In genomic region chr1:189115914-189116313, GRCm38 (mm10) we compare ENCODE assay signal across 27 mouse cellular contexts.
DNase-seq lines count a peak whose midpoint lies in the region; ATAC-seq and TF ChIP-seq lines count a peak whose summit lies in the region.
"Had no signal": no experiment of that assay in that cellular context is flagged by ENCODE, and none has a peak within 500 bp of the region (broad histone marks: within the 10 kb centered on the region; RNA-seq: fewer than 3 reads in every experiment).

No protein-coding gene starts in this region.

- no peaks in the 10 kb centered on the region for H3K27me3 ChIP-seq in intestine, embryonic 14.5 days (replicated peaks; ENCODE audit: control insufficient read depth, insufficient read depth, low read length)
- no peaks in the 10 kb centered on the region for H3K27me3 ChIP-seq in intestine, postnatal 0 days (replicated peaks; ENCODE audit: control insufficient read depth, insufficient read depth, low read length)
- no peaks in the 10 kb centered on the region for H3K27me3 ChIP-seq in lung, postnatal 0 days (replicated peaks; ENCODE audit: insufficient read depth, low read length)
- H3K27me3 ChIP-seq in limb, embryonic 15.5 days = no peaks in the 10 kb centered on the region
- H3K27me3 ChIP-seq: forebrain, embryonic 12.5 days; heart, embryonic 15.5 days; midbrain, embryonic 13.5 days; neural tube, embryonic 13.5 days; stomach, embryonic 15.5 days had no signal

- H3K4me1 ChIP-seq in intestine, embryonic 14.5 days (replicated peaks; ENCODE audit: control insufficient read depth, insufficient read depth, low read length) = peaks cover 10% of the 10 kb centered on the region; the same call in 1 of the 2 replicates
- H3K4me1 ChIP-seq in intestine, postnatal 0 days (replicated peaks; ENCODE audit: control insufficient read depth, insufficient read depth, low read length) = no peaks in the 10 kb centered on the region
- H3K4me1 ChIP-seq in lung, postnatal 0 days (ENCODE audit: insufficient read depth, low read depth, low read length) = no peaks in the 10 kb centered on the region
- H3K4me1 ChIP-seq in limb, embryonic 15.5 days = no peaks in the 10 kb centered on the region
- H3K4me1 ChIP-seq: forebrain, embryonic 12.5 days; heart, embryonic 10.5 days; heart, embryonic 15.5 days; midbrain, embryonic 13.5 days; neural tube, embryonic 13.5 days; stomach, embryonic 15.5 days had no signal

- no peak overlapping the region for H3K4me3 ChIP-seq in intestine, embryonic 14.5 days (ENCODE audit: low read depth, low read length)
- no peak overlapping the region for H3K4me3 ChIP-seq in intestine, postnatal 0 days (ENCODE audit: low read depth, low read length)
- no peak overlapping the region for H3K4me3 ChIP-seq in lung, postnatal 0 days (ENCODE audit: low read depth, low read length)
- H3K4me3 ChIP-seq in limb, embryonic 15.5 days = no peak overlapping the region
- H3K4me3 ChIP-seq: erythroblast, embryonic 14.5 days; forebrain, embryonic 12.5 days; heart, embryonic 10.5 days; heart, embryonic 15.5 days; midbrain, embryonic 13.5 days; neural tube, embryonic 13.5 days; stomach, embryonic 15.5 days had no signal

- peak; percentile 44 for DNase-seq in intestine, embryonic 14.5 days (ENCODE audit: low spot score)
- peak; percentile 25 for DNase-seq in kidney, postnatal 10 days
- no peak for DNase-seq in kidney, postnatal 36 days
- DNase-seq in lung, postnatal 0 days (ENCODE audit: low spot score) = peak; percentile 38
- no peak for DNase-seq in lung, postnatal 25 days (ENCODE audit: low spot score)
- no peak for DNase-seq in spleen, adult 12 weeks (ENCODE audit: low spot score)
- DNase-seq: adrenal gland, adult 8-10 months; cerebellum, adult 2 months; forebrain, postnatal 0 days; kidney, adult 8-10 months; layer of hippocampus, postnatal 36 days; left cerebral cortex, postnatal 4 days; thymus, adult 18-20 months; thymus, postnatal 25 days had no signal

- no peak overlapping the region for H3K4me2 ChIP-seq in intestine, embryonic 14.5 days (ENCODE audit: low read length)
- H3K4me2 ChIP-seq in intestine, postnatal 0 days (replicated peaks; ENCODE audit: low read depth) = no peak overlapping the region
- H3K4me2 ChIP-seq in lung, postnatal 0 days (replicated peaks; ENCODE audit: low read depth, low read length) = no peak overlapping the region
- H3K4me2 ChIP-seq in limb, embryonic 15.5 days = no peak overlapping the region
- H3K4me2 ChIP-seq: forebrain, embryonic 12.5 days; heart, embryonic 15.5 days; liver, embryonic 11.5 days; midbrain, embryonic 13.5 days; neural tube, embryonic 13.5 days; stomach, embryonic 15.5 days had no signal

- no peak for TF ChIP-seq CTCF in intestine, postnatal 0 days (IDR thresholded peaks at IDR 0.05; ENCODE audit: low read depth)
- no peak for TF ChIP-seq CTCF in lung, postnatal 0 days (IDR thresholded peaks at IDR 0.05)

- WGBS in intestine, embryonic 14.5 days = 40% methylated on average over 8 of the region's 8 CpGs
- WGBS in intestine, postnatal 0 days = 44% methylated on average over 8 of the region's 8 CpGs
- WGBS in lung, postnatal 0 days = 61% methylated on average over 8 of the region's 8 CpGs
- 44% methylated on average over 8 of the region's 8 CpGs for WGBS in limb, embryonic 15.5 days

- no peak for TF ChIP-seq EP300 in lung, postnatal 0 days (IDR thresholded peaks at IDR 0.05)

- no peaks in the 10 kb centered on the region for H3K36me3 ChIP-seq in intestine, embryonic 14.5 days (ENCODE audit: control insufficient read depth, insufficient read depth, low read length)
- H3K36me3 ChIP-seq in intestine, postnatal 0 days (ENCODE audit: control insufficient read depth, insufficient read depth) = no peaks in the 10 kb centered on the region
- H3K36me3 ChIP-seq in lung, postnatal 0 days (ENCODE audit: insufficient read depth, low read length) = no peaks in the 10 kb centered on the region
- no peaks in the 10 kb centered on the region for H3K36me3 ChIP-seq in limb, embryonic 15.5 days
- H3K36me3 ChIP-seq: forebrain, embryonic 12.5 days; G1E; heart, embryonic 10.5 days; heart, embryonic 15.5 days; midbrain, embryonic 13.5 days; neural tube, embryonic 13.5 days; stomach, embryonic 15.5 days had no signal

- ATAC-seq in intestine, embryonic 14.5 days (replicated peaks; ENCODE audit: low FRiP score, low TSS enrichment, low read depth) = no peak
- no peak for ATAC-seq in intestine, postnatal 0 days
- ATAC-seq in lung, postnatal 0 days = peak; percentile 13; the same call in 1 of the 2 replicates
- peak; percentile 63; the same call in 1 of the 2 replicates for ATAC-seq in limb, embryonic 15.5 days (ENCODE audit: insufficient number of reproducible peaks, low FRiP score, low TSS enrichment, low read depth)
- ATAC-seq: forebrain, postnatal 0 days; hindbrain, embryonic 16.5 days; midbrain, embryonic 13.5 days had no signal

- no peaks in the 10 kb centered on the region for H3K9me3 ChIP-seq in intestine, embryonic 14.5 days (ENCODE audit: control insufficient read depth, low read length)
- no peaks in the 10 kb centered on the region for H3K9me3 ChIP-seq in intestine, postnatal 0 days (ENCODE audit: control insufficient read depth)
- no peaks in the 10 kb centered on the region for H3K9me3 ChIP-seq in lung, postnatal 0 days (ENCODE audit: low read length)
- no peaks in the 10 kb centered on the region for H3K9me3 ChIP-seq in limb, embryonic 15.5 days
- H3K9me3 ChIP-seq: heart, embryonic 10.5 days; heart, embryonic 15.5 days; midbrain, embryonic 13.5 days; neural tube, embryonic 13.5 days; stomach, embryonic 15.5 days had no signal

- H3K9ac ChIP-seq in intestine, embryonic 14.5 days (ENCODE audit: low read length) = no peak overlapping the region
- H3K9ac ChIP-seq in intestine, postnatal 0 days (ENCODE audit: low read depth, low read length) = no peak overlapping the region
- H3K9ac ChIP-seq in lung, postnatal 0 days (replicated peaks; ENCODE audit: low read depth) = no peak overlapping the region
- no peak overlapping the region for H3K9ac ChIP-seq in limb, embryonic 15.5 days
- H3K9ac ChIP-seq: forebrain, embryonic 12.5 days; forebrain, postnatal 0 days; heart, embryonic 15.5 days; midbrain, embryonic 13.5 days; neural tube, embryonic 13.5 days; stomach, embryonic 15.5 days had no signal

- peak overlapping the region; percentile 51 for H3K27ac ChIP-seq in intestine, embryonic 14.5 days (ENCODE audit: low read depth)
- no peak overlapping the region for H3K27ac ChIP-seq in intestine, postnatal 0 days (ENCODE audit: low read depth, low read length)
- H3K27ac ChIP-seq in lung, postnatal 0 days (ENCODE audit: low read length) = no peak overlapping the region
- no peak overlapping the region for H3K27ac ChIP-seq in limb, embryonic 15.5 days
- H3K27ac ChIP-seq: forebrain, embryonic 12.5 days; heart, embryonic 10.5 days; heart, embryonic 15.5 days; macrophage; midbrain, embryonic 13.5 days; neural tube, embryonic 13.5 days; stomach, embryonic 15.5 days had no signal

Comparison
In these comparisons a context has a peak if more than half of its experiments do, and no peak if none do; other contexts are left out.
1. DNase-seq: peak in intestine, embryonic 14.5 days (single experiment), kidney, postnatal 10 days (single experiment) and lung, postnatal 0 days (single experiment); none in kidney, postnatal 36 days (0 of 2), lung, postnatal 25 days (single experiment) and spleen, adult 12 weeks (single experiment).
2. ATAC-seq: peak in lung, postnatal 0 days (single experiment) and limb, embryonic 15.5 days (single experiment); none in intestine, embryonic 14.5 days (single experiment) and intestine, postnatal 0 days (single experiment).